Mouse (Mus musculus) brown adipose tissue, adult 24 weeks (tissue): ENCODE data around the gene Rtn4r. TPM values are rescaled to one million over a fixed set of nuclear protein-coding genes. Genes with fewer than 3 reads are reported as not detected.

Source experiments
- H3K27ac ChIP-seq: fragments of 200-500 bp; replicated peaks from 2 replicates; pipeline ENCODE4 v1.5.1; 2012; ENCODE audit warnings: low read depth, mild to moderate bottlenecking, low read length
- H3K4me1 ChIP-seq: fragments of 200-500 bp; 2 replicates; pipeline ENCODE4 v1.6.1; 2012; ENCODE audit warnings: low read length, mixed read lengths; ENCODE audit not compliant: control insufficient read depth, insufficient read depth, insufficient read length
- H3K4me3 ChIP-seq: fragments of 200-500 bp; 2 replicates; pipeline ENCODE4 v1.5.1; 2012; ENCODE audit warnings: low read depth, mild to moderate bottlenecking, low read length, moderate library complexity; ENCODE audit not compliant: insufficient read depth
- polyA plus RNA-seq: library from polyadenylated mRNA; stranded (reverse); fragments of >200 nt; gene quantifications from 2 replicates; pipeline ENCODE4 v1.2.4, GENCODE M21; 2012; ENCODE audit not compliant: missing spikeins, insufficient read depth, insufficient read length

The Rtn4r gene
- not detected in 2 replicates for polyA plus RNA-seq

DNA sequence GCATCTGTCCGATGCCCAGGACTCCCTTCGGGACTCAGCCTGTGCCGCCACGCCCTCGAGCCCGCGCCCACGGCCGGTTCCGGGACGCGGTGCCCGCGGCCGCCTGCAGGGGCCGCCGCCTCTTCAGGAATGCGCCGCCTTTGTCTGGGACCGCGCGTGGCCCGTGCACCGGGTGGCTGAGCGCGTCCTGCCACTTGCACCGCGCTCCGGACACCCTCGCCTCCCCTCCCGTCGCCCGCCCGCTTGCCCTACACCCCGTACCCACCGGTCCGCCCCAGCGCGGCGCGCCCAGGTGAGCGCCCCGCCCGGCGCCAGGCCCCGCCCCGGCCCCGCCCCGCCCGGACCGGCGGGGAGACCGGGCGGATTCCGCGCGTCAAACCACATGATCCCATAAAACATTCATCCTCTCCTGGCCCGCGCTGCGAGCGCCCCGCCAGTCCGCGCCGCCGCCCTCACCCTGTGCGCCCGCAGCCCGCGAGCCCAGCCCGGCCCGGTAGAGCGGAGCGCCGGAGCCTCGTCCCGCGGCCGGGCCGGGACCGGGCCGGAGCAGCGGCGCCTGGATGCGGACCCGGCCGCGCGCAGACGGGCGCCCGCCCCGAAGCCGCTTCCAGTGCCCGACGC, at the start of gene Rtn4r:
Gene Rtn4r, plus strand, starts transcription at position 402 of the 621 bp plus-strand sequence.
- Histone ChIP-seq H3K4me3 (peak within 1 kb of the TSS; percentile 45), H3K27ac (no peak within 1 kb of the TSS)

GRCm38 (mm10) chr16:18078314-18079015, 49.0 kb upstream of the Rtn4r start:
- Histone ChIP-seq H3K4me1 (peaks cover 12% of the 10 kb centered on the region), H3K27ac (no peak overlapping the region), H3K4me3 (no peak overlapping the region)

More for the DNA sequence above, at the start of gene Rtn4r:
- H3K4me1 ChIP-seq, result no peaks in the 10 kb centered on the region

DNA sequence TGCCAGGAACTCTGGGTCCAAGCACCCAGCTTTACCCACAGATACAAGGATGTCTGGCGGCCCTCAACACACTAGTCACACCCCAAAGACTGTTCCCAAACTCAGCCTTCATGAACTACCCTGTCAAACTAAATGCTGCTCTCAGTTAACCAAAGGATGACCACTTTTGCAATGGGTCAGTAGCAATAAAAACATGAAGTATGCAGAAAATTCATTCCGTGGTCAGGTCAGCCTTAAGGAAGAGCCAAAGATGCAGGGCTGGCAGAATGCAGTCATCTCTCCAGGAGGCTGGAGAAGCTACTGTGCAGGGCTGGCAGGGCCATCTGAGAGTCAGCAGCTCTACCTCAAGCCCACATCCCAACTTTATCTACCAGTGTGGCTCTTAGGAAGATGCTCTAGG, 48.1 kb upstream of the Rtn4r start:
- Histone ChIP-seq H3K4me3 (no peak overlapping the region), H3K27ac (no peak overlapping the region), H3K4me1 (peaks cover 14% of the 10 kb centered on the region)

DNA sequence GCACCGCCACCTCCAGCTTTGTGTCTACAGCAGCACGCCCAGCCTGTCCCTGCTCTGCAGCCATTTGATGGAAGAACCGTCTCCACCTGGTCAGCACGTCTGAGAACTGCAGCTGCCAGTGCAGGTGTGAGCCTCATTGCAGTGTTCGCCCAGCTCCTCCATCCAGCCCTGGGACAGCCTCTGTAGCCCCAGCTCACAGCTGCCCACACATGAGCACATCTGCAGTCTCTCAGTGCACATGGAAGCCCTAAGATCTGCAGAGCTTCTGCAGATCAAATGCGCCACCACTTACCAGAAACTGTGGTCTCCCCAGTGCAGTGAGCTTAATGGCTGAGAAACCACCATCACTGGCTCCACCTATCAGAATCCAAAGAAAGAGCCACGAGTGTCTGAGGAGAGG, 47.3 kb upstream of the Rtn4r start:
- Histone ChIP-seq H3K27ac (no peak overlapping the region), H3K4me3 (no peak overlapping the region), H3K4me1 (peaks cover 14% of the 10 kb centered on the region)

DNA sequence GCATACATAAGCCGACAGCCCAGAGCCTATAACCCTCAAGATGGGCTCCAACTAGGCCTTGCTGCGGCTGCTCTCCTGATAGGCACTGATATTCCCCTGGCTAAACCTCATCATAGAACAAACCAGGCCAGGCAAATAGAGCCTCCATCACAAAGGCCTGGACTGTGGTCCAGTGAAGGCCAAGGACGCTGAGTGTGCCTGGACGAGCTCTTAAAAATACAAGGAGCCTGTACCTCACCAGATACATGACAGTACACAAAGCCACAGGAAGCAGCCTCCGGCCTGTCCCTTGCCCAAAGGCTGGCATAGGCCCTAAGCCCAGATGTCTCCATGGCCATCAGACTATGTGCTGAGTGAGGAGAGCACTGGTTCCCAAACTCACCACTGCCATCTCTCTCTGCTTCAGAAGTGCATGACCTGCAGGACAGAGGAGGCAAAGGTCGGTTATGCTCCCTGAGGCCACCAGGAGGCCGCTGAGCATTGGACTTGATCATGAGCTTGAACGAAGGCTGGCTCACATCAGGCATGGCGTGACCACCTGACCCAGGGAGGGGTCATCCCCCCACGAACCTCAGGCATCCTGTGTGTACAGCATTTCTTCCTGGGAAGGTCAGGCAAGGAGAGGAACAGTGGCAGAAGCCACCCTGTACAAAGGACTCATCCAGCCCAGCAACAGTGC, 46.2 kb upstream of the Rtn4r start:
- Histone ChIP-seq H3K4me3 (no peak overlapping the region), H3K27ac (no peak overlapping the region)

DNA sequence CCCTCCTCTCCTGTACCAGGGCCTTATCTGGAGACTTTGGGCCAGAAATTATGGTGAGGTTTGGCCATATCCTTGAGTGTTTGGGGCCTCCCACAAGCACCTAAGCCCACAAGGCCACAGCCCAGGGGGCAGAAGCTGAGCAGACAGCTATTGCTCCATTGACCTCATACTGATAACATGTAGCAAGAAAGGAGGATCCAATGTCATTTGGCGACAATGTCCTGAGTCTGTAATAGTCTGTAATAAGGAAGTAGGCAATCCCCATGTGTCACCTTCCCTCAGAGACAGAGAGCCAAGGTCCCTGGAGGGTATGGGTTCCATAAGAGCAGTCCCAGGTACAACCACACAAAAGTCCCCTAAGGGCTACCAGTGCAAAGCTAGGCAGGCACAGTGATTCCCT, 45.2 kb upstream of the Rtn4r start:
- H3K27ac ChIP-seq, result no peak overlapping the region
- H3K4me1 ChIP-seq, result peaks cover 16% of the 10 kb centered on the region
- no peak overlapping the region for H3K4me3 ChIP-seq

More for the DNA sequence above, 46.2 kb upstream of the Rtn4r start:
- peaks cover 14% of the 10 kb centered on the region for H3K4me1 ChIP-seq

GRCm38 (mm10) chr16:18083231-18083951, 44.1 kb upstream of the Rtn4r start:
- peak overlapping the region; percentile 82 for H3K27ac ChIP-seq
- H3K4me3 ChIP-seq, result no peak overlapping the region
- peaks cover 17% of the 10 kb centered on the region for H3K4me1 ChIP-seq

- Histone ChIP-seq H3K4me1 (peaks cover 17% of the 10 kb centered on the region), H3K4me3 (no peak overlapping the region), H3K27ac (no peak overlapping the region)
These were observed 43.2 kb upstream of the Rtn4r start for GRCm38 (mm10) chr16:18084262-18084661.

DNA sequence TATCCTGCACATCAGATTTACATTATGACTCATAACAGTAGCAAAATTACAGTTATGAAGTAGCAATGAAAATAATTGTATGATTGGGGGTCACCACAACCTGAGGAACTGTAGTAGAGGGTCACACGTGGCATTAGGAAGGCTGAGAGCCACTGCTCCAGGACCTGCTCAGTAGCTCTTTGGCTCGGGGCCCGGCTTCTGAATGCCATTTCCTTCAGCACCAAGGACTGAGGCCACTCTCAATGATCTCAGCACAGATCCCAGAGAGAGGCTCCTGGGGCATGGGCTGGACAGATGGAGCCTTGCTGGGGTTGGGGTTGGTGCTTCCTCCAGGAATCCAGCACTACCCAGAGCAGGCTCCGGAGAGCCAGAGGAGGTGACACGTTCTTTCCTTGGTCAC, 40.3 kb upstream of the Rtn4r start:
- Histone ChIP-seq H3K4me3 (no peak overlapping the region), H3K4me1 (peaks cover 15% of the 10 kb centered on the region), H3K27ac (no peak overlapping the region)

DNA sequence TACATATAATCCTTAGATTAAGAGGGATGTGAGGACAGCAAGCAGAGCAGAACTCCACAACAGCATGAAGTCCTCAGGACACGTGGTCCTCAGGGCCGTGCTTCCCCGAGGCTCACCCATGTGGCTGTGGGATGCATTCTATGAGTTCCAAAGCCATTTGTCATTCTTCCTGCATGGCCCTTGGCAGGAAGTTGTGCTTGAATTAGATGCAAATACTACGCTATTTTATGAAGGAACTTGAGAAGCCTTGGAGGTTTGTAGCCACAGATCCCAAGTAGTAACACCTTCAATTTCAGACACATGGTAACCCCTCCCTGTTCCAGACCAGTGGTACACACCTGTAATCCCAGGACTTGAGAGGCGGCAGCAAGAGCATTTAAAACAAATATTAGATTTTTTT, 31.1 kb upstream of the Rtn4r start:
- Histone ChIP-seq H3K27ac (no peak overlapping the region), H3K4me3 (no peak overlapping the region), H3K4me1 (no peaks in the 10 kb centered on the region)

DNA sequence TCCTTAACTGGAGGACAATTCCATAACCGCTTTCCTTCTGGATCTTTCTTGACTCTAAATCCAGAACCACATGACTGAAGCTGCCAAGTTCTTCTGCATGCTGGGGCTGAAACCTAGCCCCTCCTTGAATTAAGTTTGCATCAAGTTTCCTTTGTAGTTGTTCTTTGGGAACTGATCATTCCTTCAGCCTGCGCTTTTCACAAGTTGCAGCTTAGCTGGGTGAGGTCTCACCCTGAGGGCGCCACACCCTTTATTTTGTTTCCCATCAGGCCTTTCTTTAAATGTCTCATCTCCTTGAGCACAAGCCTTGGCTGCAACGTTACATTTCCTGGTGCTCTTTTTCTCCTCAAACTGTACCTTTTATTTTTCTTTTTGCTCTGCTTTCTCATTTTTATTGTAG, 24.6 kb upstream of the Rtn4r start:
- no peak overlapping the region for H3K27ac ChIP-seq
- H3K4me1 ChIP-seq, result no peaks in the 10 kb centered on the region
- no peak overlapping the region for H3K4me3 ChIP-seq

GRCm38 (mm10) chr16:18103366-18103765, 24.1 kb upstream of the Rtn4r start:
- Histone ChIP-seq H3K27ac (no peak overlapping the region), H3K4me3 (no peak overlapping the region), H3K4me1 (no peaks in the 10 kb centered on the region)

- Histone ChIP-seq H3K27ac (no peak overlapping the region), H3K4me1 (no peaks in the 10 kb centered on the region), H3K4me3 (no peak overlapping the region)
These were observed 23.6 kb upstream of the Rtn4r start for GRCm38 (mm10) chr16:18103808-18104207.

GRCm38 (mm10) chr16:18108221-18108966, 19.0 kb upstream of the Rtn4r start:
- no peak overlapping the region for H3K4me3 ChIP-seq
- no peaks in the 10 kb centered on the region for H3K4me1 ChIP-seq
- H3K27ac ChIP-seq, result no peak overlapping the region
